Comparison of ENCODE assay signal across 8 mouse cellular contexts in the genomic region with DNA sequence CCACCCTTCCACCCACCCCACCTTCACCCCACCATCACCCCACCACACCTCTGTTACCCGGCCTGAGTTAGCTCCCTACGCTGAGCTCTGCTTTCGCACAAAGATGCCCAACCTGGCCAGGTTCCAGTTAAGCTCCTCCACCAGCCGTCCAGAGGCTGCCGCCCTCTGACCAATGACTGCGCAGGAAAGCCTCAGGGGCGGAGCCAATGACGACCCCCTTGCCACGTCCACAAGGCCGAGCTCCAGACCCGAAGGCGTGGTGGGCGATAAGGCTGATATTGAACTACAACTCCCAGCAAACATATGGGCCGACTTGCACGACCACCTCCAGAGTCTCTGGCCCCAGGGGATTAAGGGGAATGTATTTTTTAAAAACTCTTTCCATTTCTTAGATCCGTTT. TPM values are rescaled to one million over a fixed set of nuclear protein-coding genes. Genes with fewer than 3 reads are reported as not detected.
A peak's percentile ranks its signal among the peaks of the same experiment; 100 is the strongest.
DNase-seq lines count a peak whose midpoint lies in the region; ATAC-seq lines count a peak whose summit lies in the region.

A gene (minus strand): TSS at position 174 of the 400 bp plus-strand sequence.

- peak; percentile 94 for ATAC-seq in forebrain, embryonic 12.5 days (ENCODE audit: low FRiP score)
- ATAC-seq in megakaryocyte progenitor cell, adult 5-6 weeks (replicated peaks; ENCODE audit: poor library complexity): peak; percentile 87
- ATAC-seq in stomach, embryonic 14.5 days (ENCODE audit: insufficient number of reproducible peaks, insufficient read depth, low FRiP score, low read depth): peak; percentile 94

- H3K9ac ChIP-seq in forebrain, embryonic 12.5 days: peak within 1 kb of the TSS; percentile 47
- peak within 1 kb of the TSS; percentile 56 for H3K9ac ChIP-seq in stomach, embryonic 14.5 days (replicated peaks; ENCODE audit: low read depth, low read length)

- 0 out of 2 replicates have a peak, but pooled peaks cover 6% of the 10 kb centered on the region for H3K27me3 ChIP-seq in forebrain, embryonic 12.5 days
- no peaks in the 10 kb centered on the region for H3K27me3 ChIP-seq in stomach, embryonic 14.5 days (ENCODE audit: control insufficient read depth, insufficient read depth, low read length)

- intact Hi-C loops in heart, postnatal 10 days (cut with DNase I): no loop called here

- H3K4me1 ChIP-seq in forebrain, embryonic 12.5 days: peaks cover 13% of the 10 kb centered on the region; the same call in 1 of the 2 replicates
- peaks cover 7% of the 10 kb centered on the region; the same call in 1 of the 2 replicates for H3K4me1 ChIP-seq in stomach, embryonic 14.5 days (ENCODE audit: control insufficient read depth, insufficient read depth, low read length)

- under 1% methylated on average over 16 of the region's 16 CpGs for WGBS in forebrain, embryonic 12.5 days
- WGBS in stomach, embryonic 14.5 days: 0% methylated on average over 16 of the region's 16 CpGs

- H3K9me3 ChIP-seq in forebrain, embryonic 12.5 days: no peaks in the 10 kb centered on the region
- H3K9me3 ChIP-seq in stomach, embryonic 14.5 days (ENCODE audit: control insufficient read depth, low read depth, low read length): no peaks in the 10 kb centered on the region

- H3K4me3 ChIP-seq in forebrain, embryonic 12.5 days (replicated peaks): peak within 1 kb of the TSS; percentile 48
- H3K4me3 ChIP-seq in stomach, embryonic 14.5 days (ENCODE audit: low read depth, low read length): peak within 1 kb of the TSS; percentile 47

- H3K4me2 ChIP-seq in forebrain, embryonic 12.5 days: peak within 1 kb of the TSS; percentile 70
- peak within 1 kb of the TSS; percentile 59 for H3K4me2 ChIP-seq in stomach, embryonic 14.5 days (replicated peaks; ENCODE audit: low read depth, low read length)

- DNase-seq in cerebellum, postnatal 4 days (ENCODE audit: low spot score in 2 of 2): peak; percentile 44 to 87
- no peak for DNase-seq in cerebellum, adult 9-11 months
- DNase-seq in adrenal gland, postnatal 10 days: peak; percentile 88
- peak; percentile 92 to 93 for DNase-seq in heart, postnatal 10 days
- peak; percentile 80 to 83 for DNase-seq in kidney, postnatal 36 days

- H3K36me3 ChIP-seq in forebrain, embryonic 12.5 days (replicated peaks): peaks cover 11% of the 10 kb centered on the region
- H3K36me3 ChIP-seq in stomach, embryonic 14.5 days (ENCODE audit: control insufficient read depth, insufficient read depth, low read length): peaks cover 18% of the 10 kb centered on the region

- H3K27ac ChIP-seq in forebrain, embryonic 12.5 days: peak within 1 kb of the TSS; percentile 42; the same call in 1 of the 2 replicates
- H3K27ac ChIP-seq in stomach, embryonic 14.5 days (ENCODE audit: low read length): peak within 1 kb of the TSS; percentile 83

RNA-seq across cellular contexts. Expression of the gene that starts here (rescaled TPM):
- 10 to 100 TPM; 65.2 to 71.2 TPM for total RNA-seq in adrenal gland, postnatal 10 days (2021)
- 80.5 and 101 TPM in 2 replicates for polyA plus RNA-seq in forebrain, embryonic 12.5 days (2016; fragmentation: Nextera tagmentation; extraction: Ambion mirVana)
- total RNA-seq in heart, postnatal 10 days (2021): 10 to 100 TPM; 76.5 to 83.4 TPM
- total RNA-seq in megakaryocyte progenitor cell, adult 5-6 weeks (2015): 4.6 and 7.8 TPM in 2 replicates
- 5.4 TPM in 2 replicates for total RNA-seq in megakaryocyte progenitor cell, adult 5-6 weeks (2017)
- polyA plus RNA-seq in stomach, embryonic 14.5 days (2014; fragmentation: Nextera tagmentation; extraction: Ambion mirVana): 418 and 432 TPM in 2 replicates

Comparison
In these comparisons a context has a peak if more than half of its experiments do, and no peak if none do; other contexts are left out.
1. RNA of the gene that starts here (total RNA-seq): 76.5 to 83.4 TPM in heart, postnatal 10 days and 65.2 to 71.2 TPM in adrenal gland, postnatal 10 days; 4.6 to 7.8 TPM in megakaryocyte progenitor cell, adult 5-6 weeks; every median in the first group is over 4 times any median in the second.
2. Peak in every context shown above with its lines, with median percentiles within 50 percentile points of each other: ATAC-seq.